Mouse (Mus musculus) granulocyte monocyte progenitor cell, adult 5-6 weeks (primary cell): ENCODE measurements around the gene Mapkapk5. TPM values are rescaled to one million over a fixed set of nuclear protein-coding genes. Genes with fewer than 3 reads are reported as not detected.
A peak's percentile ranks its signal among the peaks of the same experiment; 100 is the strongest.

Experiments used
- ATAC-seq: replicated peaks from 2 replicates; pipeline ENCODE4 v1.8.0; 2016; ENCODE audit warnings: mild to moderate bottlenecking, moderate TSS enrichment, inconsistent platforms; ENCODE audit not compliant: poor library complexity, severe bottlenecking
- total RNA-seq, 2 experiments: library from RNA; stranded (forward) in 1 of 2; stranded (reverse) in 1 of 2; fragments of 200-712, 200-1000 nt in 1 of 2; fragments of >200 nt in 1 of 2; fragmentation: Nextera tagmentation in 1 of 2; gene quantifications; 2 replicates each; pipeline ENCODE4 v1.2.3; 2014 to 2017

The Mapkapk5 gene
- total RNA-seq, 2 experiments from 2014 or later, result 97.7 to 128 TPM

GRCm38 (mm10) chr5:121506846-121507245 lies 38.9 kb downstream of the Mapkapk5 start:
- no peak for ATAC-seq

GRCm38 (mm10) chr5:121503231-121503630 lies 42.5 kb downstream of the Mapkapk5 start, which contains the start of gene Adam1b:
TSS of gene Adam1b (minus strand) at chr5:121503435.
- ATAC-seq, result no peak

GRCm38 (mm10) chr5:121501424-121501996 lies 44.2 kb downstream of the Mapkapk5 start:
- peak; percentile 90 for ATAC-seq

GRCm38 (mm10) chr5:121500719-121501118 lies 45.0 kb downstream of the Mapkapk5 start:
- peak; percentile 70 for ATAC-seq

GRCm38 (mm10) chr5:121493305-121493704 lies 52.4 kb downstream of the Mapkapk5 start:
- ATAC-seq, result no peak

- ATAC-seq, result no peak
These were observed 60.9 kb downstream of the Mapkapk5 start for GRCm38 (mm10) chr5:121484801-121485200.

GRCm38 (mm10) chr5:121477680-121478079 lies 68.0 kb downstream of the Mapkapk5 start:
- peak; percentile 69 for ATAC-seq

GRCm38 (mm10) chr5:121476040-121476439 lies 69.7 kb downstream of the Mapkapk5 start:
- no peak for ATAC-seq

Other genes starting within 250 kb of the Mapkapk5 start
- 50.5 and 74.7 TPM in 2 replicates for gene Trafd1, start 160.3 kb downstream of the Mapkapk5 start, total RNA-seq (2014; fragmentation: Nextera tagmentation)
- gene Trafd1, start 160.3 kb downstream of the Mapkapk5 start, total RNA-seq (2017), result 39.0 and 40.8 TPM in 2 replicates
- gene Naa25, start 148.0 kb downstream of the Mapkapk5 start, total RNA-seq (2014; fragmentation: Nextera tagmentation), result 35.8 and 39.4 TPM in 2 replicates
- gene Naa25, start 148.0 kb downstream of the Mapkapk5 start, total RNA-seq (2017), result 74.6 and 75.1 TPM in 2 replicates
- not detected in 2 replicates for gene Tmem116, start 94.0 kb downstream of the Mapkapk5 start, total RNA-seq (2014; fragmentation: Nextera tagmentation)
- gene Tmem116, start 94.0 kb downstream of the Mapkapk5 start, total RNA-seq (2017), result 0.62 and 0.69 TPM in 2 replicates
- gene Erp29, start 93.4 kb downstream of the Mapkapk5 start, total RNA-seq (2014; fragmentation: Nextera tagmentation), result 410 and 421 TPM in 2 replicates
- gene Erp29, start 93.4 kb downstream of the Mapkapk5 start, total RNA-seq (2017), result 928 and 1,056 TPM in 2 replicates
- gene Adam1b, start 42.5 kb downstream of the Mapkapk5 start, total RNA-seq (2014; fragmentation: Nextera tagmentation), result not detected in 2 replicates
- 0.15 TPM in 1 of 2 replicates, not detected in the other for gene Adam1b, start 42.5 kb downstream of the Mapkapk5 start, total RNA-seq (2017)
- 2.6 and 2.8 TPM in 2 replicates for gene Adam1a, start 423 bp downstream of the Mapkapk5 start, total RNA-seq (2014; fragmentation: Nextera tagmentation)
- 1.1 and 2.1 TPM in 2 replicates for gene Adam1a, start 423 bp downstream of the Mapkapk5 start, total RNA-seq (2017)
- not detected in 2 replicates for gene Gm42878, start 423 bp downstream of the Mapkapk5 start, total RNA-seq (2014; fragmentation: Nextera tagmentation)
- gene Gm42878, start 423 bp downstream of the Mapkapk5 start, total RNA-seq (2017), result not detected in 2 replicates
- gene Aldh2, start 47.9 kb upstream of the Mapkapk5 start, total RNA-seq (2014; fragmentation: Nextera tagmentation), result 217 and 230 TPM in 2 replicates
- 277 and 283 TPM in 2 replicates for gene Aldh2, start 47.9 kb upstream of the Mapkapk5 start, total RNA-seq (2017)
- 0.84 and 2.5 TPM in 2 replicates for gene Acad12, start 73.0 kb upstream of the Mapkapk5 start, total RNA-seq (2014; fragmentation: Nextera tagmentation)
- 2.7 and 3.3 TPM in 2 replicates for gene Acad12, start 73.0 kb upstream of the Mapkapk5 start, total RNA-seq (2017)
- gene Acad10, start 114.6 kb upstream of the Mapkapk5 start, total RNA-seq (2014; fragmentation: Nextera tagmentation), result 1.7 and 2.7 TPM in 2 replicates
- gene Acad10, start 114.6 kb upstream of the Mapkapk5 start, total RNA-seq (2017), result 2.1 and 4.5 TPM in 2 replicates
- 39.4 and 42.1 TPM in 2 replicates for gene Brap, start 114.7 kb upstream of the Mapkapk5 start, total RNA-seq (2014; fragmentation: Nextera tagmentation)
- gene Brap, start 114.7 kb upstream of the Mapkapk5 start, total RNA-seq (2017), result 50.6 and 56.0 TPM in 2 replicates
- gene Atxn2, start 165.4 kb upstream of the Mapkapk5 start, total RNA-seq (2014; fragmentation: Nextera tagmentation), result 73.0 and 98.5 TPM in 2 replicates
- 30.9 and 41.5 TPM in 2 replicates for gene Atxn2, start 165.4 kb upstream of the Mapkapk5 start, total RNA-seq (2017)